Comparison of ENCODE assay signal across 11 mouse cellular contexts in genomic region chr19:57238461-57238860, GRCm38 (mm10).
DNase-seq lines count a peak whose midpoint lies in the region; ATAC-seq and TF ChIP-seq lines count a peak whose summit lies in the region.
"Had no signal": no experiment of that assay in that cellular context is flagged by ENCODE, and none has a peak within 500 bp of the region (broad histone marks: within the 10 kb centered on the region; RNA-seq: fewer than 3 reads in every experiment).

No protein-coding gene starts in this region.

- peak; percentile 59 to 68 for DNase-seq in heart, adult 2 months
- DNase-seq in cerebellum, adult 18-20 months, result peak; percentile 80 to 87
- DNase-seq in lung, postnatal 25 days (ENCODE audit: low spot score), result peak; percentile 71
- DNase-seq in layer of hippocampus, adult 9-11 months, result no peak
- no peak for DNase-seq in gastrocnemius, postnatal 4 days (ENCODE audit: low spot score in 2 of 2)

- no peak for TF ChIP-seq CTCF in heart, adult 2 months (IDR thresholded peaks at IDR 0.05)

- intact Hi-C loops in heart, adult 2 months (cut with DNase I), result loop anchor here (2.0 kb wide), 2 partner anchors 24 to 42 kb away; no protein-coding TSS in a partner anchor

- peak; percentile 42; the same call in 1 of the 2 replicates for TF ChIP-seq POLR2A in heart, adult 2 months (IDR thresholded peaks at IDR 0.05; ENCODE audit: insufficient read depth, low read depth, low read length)

- no peaks in the 10 kb centered on the region for H3K27me3 ChIP-seq in heart, adult 2 months (ENCODE audit: control insufficient read depth, insufficient read depth, low read length)
- H3K27me3 ChIP-seq in heart, embryonic 12.5 days (replicated peaks), result no peaks in the 10 kb centered on the region
- no peaks in the 10 kb centered on the region for H3K27me3 ChIP-seq in heart, embryonic 13.5 days (replicated peaks)
- H3K27me3 ChIP-seq in liver, embryonic 12.5 days (replicated peaks), result no peaks in the 10 kb centered on the region
- H3K27me3 ChIP-seq: lung, embryonic 15.5 days; stomach, embryonic 15.5 days had no signal

- H3K4me1 ChIP-seq in heart, adult 2 months (ENCODE audit: control insufficient read depth, insufficient read depth, low read length), result peaks cover 18% of the 10 kb centered on the region
- peaks cover 18% of the 10 kb centered on the region for H3K4me1 ChIP-seq in heart, embryonic 12.5 days (replicated peaks)
- peaks cover 45% of the 10 kb centered on the region for H3K4me1 ChIP-seq in heart, embryonic 13.5 days
- no peaks in the 10 kb centered on the region for H3K4me1 ChIP-seq in liver, embryonic 12.5 days

- peak; percentile 43; the same call in 1 of the 2 replicates for TF ChIP-seq EP300 in heart, adult 2 months (IDR thresholded peaks at IDR 0.05; ENCODE audit: insufficient read depth, low read depth, low read length)

- no peak overlapping the region for H3K4me2 ChIP-seq in heart, embryonic 12.5 days
- no peak overlapping the region for H3K4me2 ChIP-seq in heart, embryonic 13.5 days
- no peak overlapping the region for H3K4me2 ChIP-seq in liver, embryonic 12.5 days

- H3K27ac ChIP-seq in heart, adult 2 months, result peak overlapping the region; percentile 88
- H3K27ac ChIP-seq in heart, embryonic 12.5 days (ENCODE audit: poor library complexity, severe bottlenecking), result no peak overlapping the region
- 0 out of 2 replicates have a peak overlapping the region, but pooled peaks have one; percentile 6 for H3K27ac ChIP-seq in heart, embryonic 13.5 days (replicated peaks)
- H3K27ac ChIP-seq in liver, embryonic 12.5 days, result no peak overlapping the region
- H3K27ac ChIP-seq: kidney, postnatal 0 days had no signal

- no peak for ATAC-seq in heart, embryonic 12.5 days (ENCODE audit: insufficient number of reproducible peaks, low FRiP score)
- no peak for ATAC-seq in heart, embryonic 13.5 days (ENCODE audit: extremely low read depth, insufficient number of reproducible peaks, low FRiP score, low TSS enrichment)
- ATAC-seq in liver, embryonic 12.5 days, result no peak

- peak overlapping the region; percentile 47 for H3K4me3 ChIP-seq in heart, adult 2 months
- H3K4me3 ChIP-seq in heart, embryonic 12.5 days, result no peak overlapping the region
- H3K4me3 ChIP-seq in heart, embryonic 13.5 days, result no peak overlapping the region
- no peak overlapping the region for H3K4me3 ChIP-seq in liver, embryonic 12.5 days
- H3K4me3 ChIP-seq: lung, embryonic 15.5 days; stomach, embryonic 15.5 days had no signal

- H3K79me2 ChIP-seq in heart, adult 2 months (replicated peaks; ENCODE audit: control insufficient read depth, insufficient read depth, low read length), result peaks cover 4% of the 10 kb centered on the region

- H3K9me3 ChIP-seq in heart, embryonic 12.5 days (replicated peaks), result 0 out of 2 replicates have a peak, but pooled peaks cover 3% of the 10 kb centered on the region
- H3K9me3 ChIP-seq in heart, embryonic 13.5 days, result no peaks in the 10 kb centered on the region
- H3K9me3 ChIP-seq in liver, embryonic 12.5 days (replicated peaks), result no peaks in the 10 kb centered on the region
- H3K9me3 ChIP-seq: lung, embryonic 15.5 days; stomach, embryonic 15.5 days had no signal

- WGBS in heart, adult 2 months, result 28% methylated on average over 7 of the region's 7 CpGs
- WGBS in heart, embryonic 12.5 days, result 79% methylated on average over 7 of the region's 7 CpGs
- 73% methylated on average over 7 of the region's 7 CpGs for whole genome bisulfite sequencing in heart, embryonic 13.5 days
- 74% methylated on average over 7 of the region's 7 CpGs for WGBS in liver, embryonic 12.5 days (ENCODE audit: insufficient replicate concordance)

- peaks cover 10% of the 10 kb centered on the region for H3K36me3 ChIP-seq in heart, adult 2 months (ENCODE audit: control insufficient read depth, insufficient read depth, low read length)
- H3K36me3 ChIP-seq in heart, embryonic 12.5 days, result no peaks in the 10 kb centered on the region
- H3K36me3 ChIP-seq in heart, embryonic 13.5 days, result no peaks in the 10 kb centered on the region
- no peaks in the 10 kb centered on the region for H3K36me3 ChIP-seq in liver, embryonic 12.5 days
- H3K36me3 ChIP-seq: lung, embryonic 15.5 days; stomach, embryonic 15.5 days had no signal

- H3K9ac ChIP-seq in heart, adult 2 months (ENCODE audit: low read depth, low read length), result peak overlapping the region; percentile 68
- no peak overlapping the region for H3K9ac ChIP-seq in heart, embryonic 12.5 days
- H3K9ac ChIP-seq in heart, embryonic 13.5 days, result no peak overlapping the region
- H3K9ac ChIP-seq in liver, embryonic 12.5 days, result no peak overlapping the region
- H3K9ac ChIP-seq: lung, embryonic 15.5 days; stomach, embryonic 15.5 days had no signal

Comparison
In these comparisons a context has a peak if more than half of its experiments do, and no peak if none do; other contexts are left out.
1. H3K27ac ChIP-seq: peak in heart, adult 2 months (single experiment) and heart, embryonic 13.5 days (single experiment); none in heart, embryonic 12.5 days (single experiment) and liver, embryonic 12.5 days (single experiment).
2. DNase-seq: peak in heart, adult 2 months (2 of 2), cerebellum, adult 18-20 months (2 of 2) and lung, postnatal 25 days (single experiment); none in layer of hippocampus, adult 9-11 months (single experiment) and gastrocnemius, postnatal 4 days (0 of 2).